Mouse (Mus musculus) gonadal fat pad, adult 2 months (tissue): ENCODE results near the gene Mesp1. TPM values are rescaled to one million over a fixed set of nuclear protein-coding genes. Genes with fewer than 3 reads are reported as not detected.
"Not testable (repeated sequence)": the region's sequence is repeated elsewhere in the genome, so short reads cannot be mapped to it uniquely, and the experiment has no call there.

Source experiments
- DNase-seq: peaks from one replicate; pipeline ENCODE4 v3.0.0-alpha.2; 2012; ENCODE audit warnings: low read depth
- polyA plus RNA-seq: library from polyadenylated mRNA; depleted of rRNA; stranded (reverse); fragments of >200 nt; gene quantifications from 2 replicates; pipeline ENCODE4 v1.2.3, GENCODE M21; 2012

Mesp1 gene
- polyA plus RNA-seq, 1 experiment = 0.55 TPM

DNA sequence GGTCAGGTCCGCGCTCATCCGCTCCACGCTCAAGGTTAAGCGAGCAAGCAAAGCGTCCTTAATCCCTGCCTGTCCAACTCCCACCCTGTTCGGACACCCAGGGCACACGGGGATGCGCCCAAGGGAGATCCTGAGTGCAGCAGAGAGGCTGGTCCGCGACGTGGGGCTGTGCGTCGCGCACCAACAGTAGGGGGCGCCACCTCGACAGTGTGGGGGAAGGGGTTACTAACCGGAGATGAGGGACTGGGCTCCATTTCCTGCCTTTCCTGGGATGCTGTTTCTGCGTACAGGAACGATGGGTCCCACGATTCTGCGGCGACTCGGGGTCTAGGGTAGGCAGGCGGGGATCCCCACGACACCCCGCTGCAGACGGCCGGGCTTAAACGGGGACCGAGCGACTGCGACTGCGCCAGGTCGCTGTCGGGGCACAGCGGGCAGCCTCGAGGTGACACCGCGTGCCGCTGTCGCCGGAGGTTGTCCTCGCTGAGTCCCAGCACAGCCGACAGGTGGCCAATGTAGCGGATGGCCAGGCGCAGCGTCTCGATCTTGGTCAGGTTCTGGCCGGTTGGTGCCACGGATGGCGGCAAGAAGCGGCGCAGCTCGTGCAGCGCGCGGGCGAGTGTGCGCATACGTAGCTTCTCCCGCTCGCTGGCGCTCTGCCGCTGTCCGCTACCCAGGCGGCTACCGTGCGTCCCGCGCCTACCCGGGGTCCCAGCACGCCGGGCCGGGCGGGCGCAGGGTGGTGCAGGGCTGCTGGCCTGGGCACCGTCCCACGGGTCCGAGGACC lies 760 bp downstream of the Mesp1 start:
- no peak for DNase-seq

DNA sequence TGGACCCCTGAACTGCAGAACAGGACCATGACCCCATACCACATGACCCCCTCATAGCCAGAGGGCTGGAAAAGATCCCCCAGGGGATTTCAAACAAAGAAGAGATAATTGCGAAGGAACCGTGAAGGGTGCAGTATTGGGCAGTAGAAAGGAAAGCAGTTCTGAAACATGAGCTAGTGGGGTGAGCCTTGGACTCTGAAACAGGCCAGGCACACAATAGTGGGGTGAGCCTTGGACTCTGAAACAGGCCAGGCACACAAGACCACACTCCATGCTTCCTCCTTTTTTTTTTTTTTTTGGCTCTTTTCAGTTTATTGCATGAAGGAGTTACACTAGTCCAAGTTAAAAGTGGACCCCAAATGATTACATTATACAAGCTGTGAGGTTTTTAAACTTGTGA lies 3.8 kb downstream of the Mesp1 start:
- DNase-seq = not testable (repeated sequence)

DNA sequence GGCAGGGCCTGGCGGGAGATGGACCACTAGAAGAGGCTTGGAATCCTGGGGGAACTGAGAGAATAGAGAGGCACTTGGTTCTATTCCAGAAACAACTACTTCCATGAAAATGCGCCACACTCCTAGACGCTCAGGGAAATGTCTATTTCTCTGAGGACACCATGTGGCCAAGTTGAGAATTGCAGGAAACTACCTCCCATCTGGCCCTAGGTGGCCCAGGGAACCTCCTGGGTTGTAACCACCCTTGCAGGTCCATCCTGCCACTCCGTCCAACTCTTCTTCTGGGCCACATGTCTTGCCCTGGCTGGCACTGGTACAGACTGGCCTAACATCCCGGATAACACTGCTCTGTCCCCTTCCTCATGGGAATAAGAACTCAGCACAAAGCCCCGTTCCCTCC lies 7.3 kb downstream of the Mesp1 start:
- DNase-seq = no peak

DNA sequence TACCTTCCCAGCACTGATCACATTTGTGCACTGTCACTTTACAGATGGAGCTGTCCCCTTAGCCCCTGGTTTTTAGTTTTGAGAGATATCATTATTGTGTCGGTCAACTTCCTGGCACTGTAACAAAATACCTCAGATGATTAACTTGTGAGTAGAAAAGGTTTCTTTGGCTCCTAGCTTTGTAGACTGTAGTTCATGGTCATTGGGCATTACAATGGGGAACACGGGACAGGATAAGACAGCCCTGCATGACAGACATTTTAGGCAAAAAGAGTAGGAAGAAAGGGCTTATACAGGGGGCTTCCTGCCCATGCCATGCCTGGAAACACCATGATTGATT lies 11.1 kb downstream of the Mesp1 start:
- DNase-seq = no peak

DNA sequence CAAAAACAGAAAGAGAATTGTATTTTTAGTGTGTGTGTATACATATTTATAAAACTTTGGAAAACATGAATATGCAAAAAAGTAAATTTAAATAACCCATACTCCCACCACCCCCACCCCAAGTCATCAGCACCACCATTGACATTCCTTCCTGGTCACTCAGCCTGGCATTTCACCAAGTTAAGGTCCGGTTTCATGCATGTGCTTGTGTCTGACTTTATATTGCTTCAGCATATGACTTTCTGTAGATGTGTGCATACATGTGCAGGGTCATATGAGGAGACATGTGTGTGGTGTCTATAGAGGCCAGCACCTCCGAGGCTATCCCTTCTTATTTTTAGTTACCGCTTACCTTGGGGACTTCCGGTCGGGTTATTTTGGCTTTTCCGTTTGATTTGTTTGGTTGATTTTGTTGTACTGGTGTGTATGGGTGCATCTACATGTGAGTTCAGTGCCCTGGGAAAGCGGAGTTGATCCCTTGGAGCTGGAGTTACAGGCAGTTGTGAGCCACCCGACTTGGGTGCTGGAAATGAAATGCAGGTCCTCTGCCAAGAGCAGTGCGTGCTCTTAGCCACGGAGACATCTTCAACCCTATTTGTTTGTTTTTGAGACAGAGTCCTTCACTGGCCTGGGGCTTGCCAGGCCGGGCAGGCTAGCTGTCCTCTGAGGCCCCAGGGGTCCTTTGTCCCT lies 11.6 kb downstream of the Mesp1 start:
- no peak for DNase-seq

DNA sequence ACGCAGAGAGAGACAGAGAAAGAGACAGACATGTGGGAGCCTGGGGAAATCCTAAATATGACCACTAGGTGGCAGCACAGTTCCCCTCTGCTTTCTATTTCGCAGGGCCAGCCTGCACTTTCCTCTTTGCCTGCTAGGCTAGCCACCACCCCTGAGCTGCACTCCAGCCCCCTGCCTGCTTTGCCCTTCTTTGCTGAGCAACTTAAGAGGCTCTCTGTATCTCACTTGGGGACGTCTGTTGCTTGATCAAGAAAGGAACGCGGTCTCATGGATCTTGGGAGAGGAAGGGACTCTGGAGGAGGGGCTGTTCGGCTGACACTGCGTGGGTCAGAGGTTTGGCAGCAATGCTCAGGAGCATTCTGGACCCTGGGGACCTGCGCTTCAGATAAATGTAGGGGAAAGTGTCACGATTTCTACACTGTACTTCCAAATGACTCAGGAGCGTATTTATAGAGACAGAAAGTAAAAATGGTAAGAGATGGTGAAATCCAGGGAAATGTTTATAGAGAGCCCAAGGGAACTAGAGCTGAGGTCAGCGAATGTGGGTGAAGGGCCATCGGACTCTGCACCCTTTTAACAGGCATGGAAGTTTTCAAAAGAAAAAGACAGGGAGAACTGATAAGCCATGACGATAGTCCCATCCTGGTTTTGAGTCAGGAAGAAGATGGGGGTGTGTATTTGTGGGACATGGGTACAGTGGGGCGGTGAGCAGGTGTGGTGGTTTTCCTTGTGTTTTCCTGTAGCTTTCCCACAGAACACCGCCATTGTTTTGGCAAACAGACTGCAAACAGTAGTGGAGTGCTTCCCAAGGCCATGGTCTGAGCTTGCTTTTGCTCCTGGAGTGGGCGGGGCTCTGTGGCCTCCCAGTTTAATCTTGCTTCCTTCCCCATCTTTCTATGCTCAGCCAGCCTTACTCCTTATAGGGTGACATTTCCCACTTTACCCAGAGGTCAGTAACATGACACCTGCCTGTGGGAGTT lies 12.7 kb downstream of the Mesp1 start:
- no peak for DNase-seq

DNA sequence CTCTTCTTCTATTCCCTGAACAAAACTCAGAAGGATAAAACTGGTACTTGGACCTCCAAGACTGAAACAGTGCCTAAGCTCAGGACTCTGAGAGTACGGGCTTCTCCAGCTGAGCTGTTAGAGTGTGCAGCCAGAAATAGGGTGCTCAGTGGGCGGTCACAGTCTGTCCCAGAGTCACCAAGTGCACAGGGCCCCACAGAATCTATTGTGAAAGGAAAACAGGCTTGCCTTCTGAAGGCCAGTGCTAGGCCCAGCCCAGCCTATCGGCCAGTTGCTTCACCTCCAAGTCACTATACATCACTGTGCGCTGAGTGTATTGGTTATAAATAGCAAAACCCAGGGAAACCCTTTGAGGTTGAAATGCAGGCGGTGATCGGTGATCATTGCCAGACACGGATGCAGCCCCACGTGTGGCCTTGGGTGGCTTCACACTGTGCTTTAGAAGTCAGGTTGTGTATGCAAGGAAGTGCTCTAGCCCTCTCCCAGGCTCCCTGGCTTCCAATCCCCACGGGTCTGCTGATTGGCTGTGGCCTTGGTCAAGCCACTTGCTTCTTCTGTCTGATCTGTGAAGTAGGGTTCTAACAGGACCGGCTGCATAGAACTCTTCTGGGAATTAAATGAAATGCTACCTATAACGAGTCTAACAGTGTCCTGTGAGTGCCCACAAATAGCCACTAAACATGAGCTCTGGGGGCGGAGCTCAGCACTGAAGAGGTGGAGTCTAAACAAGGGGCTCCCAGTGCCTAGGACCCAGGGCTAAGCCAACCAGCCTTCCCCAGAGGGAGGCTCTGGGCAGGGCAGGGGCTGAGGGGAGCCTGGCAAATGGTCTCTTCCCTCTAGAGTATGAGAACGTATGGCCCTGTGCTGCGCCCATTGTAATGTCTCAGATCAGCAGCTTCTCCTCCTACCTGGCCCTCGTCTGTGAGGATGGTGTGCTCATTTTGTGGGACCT lies 21.8 kb downstream of the Mesp1 start:
- DNase-seq = no peak

DNA sequence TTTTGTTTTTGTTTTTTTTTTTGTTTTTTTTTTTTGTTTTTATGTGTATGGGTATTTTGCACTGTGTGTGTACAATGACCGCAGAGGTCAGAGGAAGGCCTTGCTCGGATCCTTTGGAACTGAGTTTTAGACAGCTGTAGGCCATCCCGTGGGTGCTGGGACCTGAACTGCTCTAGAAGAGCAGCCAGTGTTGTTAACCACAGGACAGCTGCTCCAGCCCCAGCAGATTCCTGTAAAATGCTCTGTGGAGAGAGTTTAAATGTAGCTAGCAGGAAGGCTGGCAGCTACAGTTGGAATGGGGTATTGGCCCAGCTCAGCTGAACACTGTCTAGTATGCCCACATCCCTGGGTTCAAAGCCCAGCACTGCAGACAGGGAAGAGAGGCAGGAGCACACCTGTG lies 23.9 kb downstream of the Mesp1 start:
- no peak for DNase-seq

DNA sequence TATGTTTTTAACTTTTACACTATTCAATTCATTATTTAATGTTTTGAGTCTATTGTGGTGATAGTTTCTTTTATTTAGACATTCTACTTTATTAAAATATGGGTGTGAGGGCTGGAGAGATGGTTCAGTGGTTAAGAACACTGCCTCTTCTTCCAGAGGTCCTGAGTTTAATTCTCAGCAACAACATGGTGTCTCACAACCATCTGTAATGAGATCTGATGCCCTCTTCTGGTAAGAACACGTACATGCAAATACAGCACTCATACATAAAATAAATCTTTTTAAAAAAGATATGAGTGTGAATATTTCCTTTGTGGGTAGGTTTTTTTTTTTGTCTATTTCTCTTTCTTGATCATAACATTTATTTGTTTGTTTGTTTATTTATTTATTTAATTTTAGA lies 27.6 kb downstream of the Mesp1 start:
- no peak for DNase-seq

DNA sequence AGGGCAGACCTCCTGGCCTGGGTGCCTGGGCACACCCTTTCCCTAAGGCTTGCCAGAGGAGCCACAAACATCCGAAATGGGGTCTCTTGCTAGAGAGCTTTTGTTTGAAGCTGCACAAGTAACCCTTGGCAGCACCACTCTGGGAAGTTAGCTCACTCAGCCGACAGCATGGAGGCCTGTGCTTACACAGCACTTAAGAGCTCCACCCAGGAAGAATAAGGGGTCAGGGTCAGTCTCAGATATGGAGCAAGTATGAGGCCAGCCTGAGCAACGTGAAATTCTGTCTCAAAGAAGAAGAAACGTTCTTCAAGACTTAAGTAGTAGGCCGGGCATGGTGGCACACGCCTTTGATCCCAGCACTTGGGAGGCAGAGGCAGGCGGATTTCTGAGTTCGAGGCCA lies 31.5 kb downstream of the Mesp1 start:
- DNase-seq = no peak

DNA sequence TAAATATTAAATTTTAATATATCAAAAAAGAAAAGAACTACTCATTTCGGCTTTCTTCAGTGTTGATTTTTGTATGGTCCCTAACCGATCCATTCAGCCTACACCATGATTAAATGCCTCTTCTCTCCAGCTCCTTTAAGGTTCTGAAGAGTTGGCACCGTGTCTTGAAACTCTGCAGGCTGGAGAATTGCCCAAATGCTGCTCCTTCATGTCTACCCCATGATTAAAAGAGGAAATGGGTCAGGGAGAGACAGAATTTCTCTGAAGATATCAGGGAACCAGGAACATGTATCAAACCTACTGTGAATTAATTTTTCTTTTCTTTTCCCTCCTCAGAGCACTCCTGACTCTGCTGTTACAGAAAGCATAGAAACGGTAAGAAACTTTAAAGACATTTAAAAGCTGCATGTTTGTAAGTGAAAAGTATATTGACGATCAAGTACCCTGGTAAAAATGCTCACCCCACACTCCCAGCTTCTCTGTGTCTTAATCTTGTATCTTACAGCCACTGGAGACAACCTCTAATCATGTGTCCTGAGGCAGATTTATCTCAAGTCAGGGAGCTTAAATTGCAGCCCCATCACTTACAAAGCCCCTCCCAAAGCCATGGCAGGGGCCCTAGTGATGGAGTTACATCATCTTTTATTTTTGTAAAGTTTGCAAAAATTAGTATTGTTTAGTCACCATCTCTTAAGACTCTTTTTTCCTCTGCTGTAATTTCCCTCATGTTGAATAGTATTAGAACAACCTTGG lies 32.3 kb downstream of the Mesp1 start:
- DNase-seq = no peak

DNA sequence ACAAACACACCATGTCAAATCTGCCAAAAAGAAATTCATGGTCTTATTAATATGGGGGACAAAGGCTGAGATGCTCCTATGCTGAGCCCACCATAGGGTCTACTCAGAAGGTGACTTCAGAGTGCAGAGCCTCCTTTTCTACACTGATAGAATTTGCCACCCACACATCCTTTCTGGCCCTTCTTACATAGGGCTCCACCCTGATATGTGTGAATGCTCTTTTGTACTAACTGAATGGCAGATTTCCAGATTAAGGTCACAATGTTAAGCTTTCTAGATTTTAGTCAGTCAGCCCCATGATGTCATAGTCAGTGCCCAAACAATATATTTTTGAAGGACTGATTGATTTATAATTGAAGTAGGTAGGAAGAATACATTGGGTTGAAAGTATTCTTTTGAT lies 33.8 kb downstream of the Mesp1 start:
- no peak for DNase-seq

DNA sequence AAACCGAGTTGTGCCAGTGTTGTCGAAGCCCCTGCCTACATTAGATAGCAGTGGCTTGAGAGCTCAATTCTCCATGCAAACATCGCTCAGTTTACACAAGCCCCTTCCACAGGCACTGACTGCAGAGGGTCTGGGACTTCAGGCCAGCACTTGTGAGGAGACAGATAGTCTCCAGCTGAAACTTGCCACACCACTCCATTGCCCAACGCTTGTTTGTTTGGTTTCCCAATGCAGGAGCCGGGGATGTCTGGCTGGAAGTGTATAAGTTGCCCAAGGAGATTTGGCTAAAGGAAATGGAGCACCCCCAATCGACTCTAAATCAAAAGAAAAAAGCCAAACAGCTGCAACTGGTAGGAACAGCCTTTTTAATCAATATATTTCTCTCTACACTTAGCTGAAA lies 35.4 kb downstream of the Mesp1 start:
- DNase-seq = no peak

DNA sequence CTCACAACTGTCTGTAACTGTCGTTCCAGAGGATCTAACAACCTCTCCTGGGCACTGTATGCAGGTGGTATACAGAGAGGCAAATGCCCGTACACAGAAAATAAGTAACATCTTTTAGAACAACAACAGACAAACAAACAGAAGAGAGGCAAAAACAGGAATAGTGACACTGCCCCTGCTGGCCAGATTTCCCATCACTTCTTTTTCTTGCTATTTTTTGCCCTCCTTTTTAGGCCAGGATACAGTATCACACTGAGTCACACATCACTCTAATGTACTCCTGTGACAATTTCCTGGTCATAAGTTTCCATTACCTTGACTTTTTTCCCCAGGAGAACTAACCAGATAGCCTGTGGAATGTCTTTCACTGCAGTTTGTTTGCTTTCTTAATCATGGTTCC lies 37.3 kb downstream of the Mesp1 start:
- DNase-seq = no peak

DNA sequence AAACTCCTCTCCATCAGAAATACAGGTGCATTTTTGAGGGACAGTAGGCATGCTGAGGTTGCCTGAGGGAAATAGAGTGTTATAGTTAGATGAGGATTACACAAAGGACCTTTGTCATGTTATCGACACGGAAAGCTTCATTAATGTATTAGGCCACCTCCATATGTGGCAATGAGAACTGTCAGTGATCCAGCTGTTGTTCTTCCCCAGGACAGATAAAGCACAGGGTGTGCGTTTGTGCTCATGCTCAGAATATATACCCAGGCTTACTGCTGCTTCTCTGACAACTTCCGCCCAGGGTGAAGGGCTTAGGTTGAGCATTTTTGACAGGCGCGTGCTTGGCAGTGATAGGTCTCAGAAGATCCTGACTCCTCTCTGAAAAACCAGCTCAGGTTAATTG lies 44.1 kb downstream of the Mesp1 start:
- peak; percentile 96 for DNase-seq

DNA sequence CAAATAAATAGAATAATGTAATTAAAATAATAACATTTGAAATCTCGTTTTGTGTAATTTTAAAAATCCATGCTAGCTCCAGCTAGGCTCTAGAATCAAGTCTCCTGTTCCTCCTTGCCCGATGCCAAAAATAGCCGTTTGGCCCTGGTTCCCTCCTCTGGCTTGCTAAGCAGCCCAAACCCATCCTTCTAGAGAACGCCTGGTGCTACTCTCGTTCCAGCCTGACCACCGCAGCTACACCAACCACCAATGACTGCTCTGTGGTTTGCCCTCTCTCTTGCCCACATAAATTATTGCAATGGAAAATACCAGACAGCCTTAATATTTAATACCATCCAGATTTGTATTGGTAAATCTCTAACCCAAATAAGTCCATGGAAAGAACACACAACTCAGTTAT lies 45.9 kb downstream of the Mesp1 start:
- no peak for DNase-seq

DNA sequence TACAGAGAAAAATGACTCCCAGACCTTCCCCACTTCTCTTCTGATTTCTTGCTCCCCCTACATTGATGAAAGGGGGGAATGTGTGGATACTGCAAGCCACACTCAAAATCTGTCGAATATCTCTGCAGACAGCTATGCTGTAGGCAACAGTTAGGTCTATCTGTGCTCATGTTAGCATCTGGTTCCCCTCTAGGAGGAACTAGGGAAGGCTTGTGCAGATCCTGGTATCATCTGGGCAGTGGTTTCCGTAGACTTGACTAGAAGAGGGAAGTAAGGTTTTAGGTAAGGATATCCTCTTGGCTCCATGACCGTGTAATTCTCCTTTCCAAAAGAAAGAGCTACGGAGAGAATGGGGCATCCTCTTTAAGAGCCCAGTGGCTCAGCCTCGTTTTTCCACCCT lies 49.0 kb downstream of the Mesp1 start:
- no peak for DNase-seq

DNA sequence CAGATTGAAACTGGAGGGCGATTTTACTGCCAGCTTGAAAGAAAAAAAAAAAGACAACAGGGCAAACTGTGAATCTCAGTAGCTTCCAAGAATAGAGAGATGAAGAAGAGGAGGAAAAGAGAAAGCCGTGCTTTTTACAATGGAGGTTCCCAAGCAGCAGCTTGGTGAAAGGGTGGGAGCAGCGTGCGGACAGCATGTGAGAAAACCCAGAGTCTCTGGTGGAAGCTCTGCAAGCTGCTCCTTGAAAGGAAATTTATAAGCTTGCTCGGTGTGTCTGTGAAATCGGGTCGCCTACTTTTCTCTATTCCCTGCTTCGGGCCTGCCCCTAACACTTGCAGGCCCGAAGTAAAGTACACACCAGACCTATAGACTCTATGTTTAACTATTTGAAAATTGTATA lies 49.5 kb downstream of the Mesp1 start:
- DNase-seq = no peak

DNA sequence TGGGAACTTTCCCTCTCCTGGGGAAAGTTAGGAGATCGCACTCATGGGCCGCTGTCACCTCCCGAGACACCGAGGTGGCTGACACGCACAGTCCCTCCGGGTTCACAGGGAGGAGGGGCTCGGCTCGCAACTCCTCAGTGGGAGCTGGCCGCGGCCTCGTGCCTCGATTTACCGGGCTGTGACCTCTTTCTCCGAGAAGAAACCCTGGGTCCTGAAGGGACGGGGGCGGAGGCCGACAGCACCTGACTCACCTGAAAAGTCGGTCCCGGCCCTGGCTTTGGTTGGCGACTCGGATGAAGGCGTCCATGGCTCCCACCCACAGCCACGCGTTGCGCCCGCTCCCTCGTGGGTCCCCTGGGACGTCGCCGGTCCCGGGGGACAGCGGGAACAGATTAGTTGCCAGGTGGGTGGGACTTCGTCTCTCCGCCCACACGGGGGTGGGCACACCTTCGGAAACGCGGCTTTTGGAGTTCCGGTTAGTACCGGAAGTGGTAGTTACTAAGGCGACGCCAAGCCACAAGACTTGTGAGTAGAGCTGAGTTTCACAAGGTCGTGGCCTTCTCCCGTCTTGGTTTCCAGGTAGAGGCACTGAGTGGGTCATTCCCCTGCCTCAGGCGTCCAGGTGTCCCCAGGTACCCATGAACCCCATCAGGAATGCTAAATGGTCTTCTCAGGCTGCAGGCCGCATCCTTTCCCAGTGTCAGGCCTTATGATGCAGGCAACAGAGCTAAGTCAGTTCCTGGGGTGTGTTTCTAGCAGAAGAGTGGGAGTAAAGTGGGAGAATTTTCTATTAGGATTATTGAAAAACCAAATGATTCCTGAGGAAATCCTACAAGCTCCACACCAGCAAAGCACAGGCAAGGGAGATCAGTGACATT lies 50.7 kb downstream of the Mesp1 start, which contains the start of the genes Pex11a and Wdr93:
Gene Pex11a, minus strand, starts transcription at position 473 of the 878 bp plus-strand sequence.
Gene Wdr93, plus strand, starts transcription at position 505 of the 878 bp plus-strand sequence.
- DNase-seq = no peak
